Mouse (Mus musculus): ENCODE measurements around the gene Gm10521. TPM values are rescaled to one million over a fixed set of nuclear protein-coding genes. Genes with fewer than 3 reads are reported as not detected.

Gene Gm10521
- polyA plus RNA-seq, 1 experiment from 2014 or later, result not detected

DNA sequence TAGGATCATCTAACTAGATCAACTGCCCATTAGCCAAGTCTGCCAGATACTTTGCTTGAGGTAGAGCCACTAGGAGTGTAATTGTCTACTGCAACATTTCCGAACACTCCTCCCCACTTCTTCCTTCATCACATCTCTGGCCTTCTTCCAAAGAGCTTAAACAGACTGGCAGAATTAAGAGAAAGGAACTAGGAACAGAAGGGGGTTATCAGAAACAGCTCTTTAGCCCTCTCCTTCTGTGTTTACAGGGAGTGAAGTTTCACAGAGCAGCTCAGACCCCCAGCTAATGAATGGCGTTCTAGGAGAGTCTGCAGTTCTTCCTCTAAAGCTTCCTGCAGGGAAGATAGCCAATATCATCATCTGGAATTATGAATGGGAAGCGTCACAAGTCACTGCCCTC is 38.4 kb downstream of the Gm10521 start:
- H3K4me1 ChIP-seq (ENCODE audit: control insufficient read depth, insufficient read depth, low read length), result no peaks in the 10 kb centered on the region
- no peak overlapping the region for H3K4me2 ChIP-seq (replicated peaks; ENCODE audit: low read depth, low read length)
- no peaks in the 10 kb centered on the region for H3K36me3 ChIP-seq (ENCODE audit: control insufficient read depth, insufficient read depth, low read length)
- no peaks in the 10 kb centered on the region for H3K27me3 ChIP-seq (ENCODE audit: control insufficient read depth, insufficient read depth, low read length)
- ATAC-seq (ENCODE audit: insufficient number of reproducible peaks, insufficient read depth, low FRiP score, low read depth), result no peak
- no peak overlapping the region for H3K9ac ChIP-seq (replicated peaks; ENCODE audit: low read depth, low read length)
- no peaks in the 10 kb centered on the region for H3K9me3 ChIP-seq (ENCODE audit: control insufficient read depth, low read depth, low read length)
- no peak overlapping the region for H3K27ac ChIP-seq (ENCODE audit: low read length)
- 39% methylated on average over 3 of the region's 3 CpGs for WGBS
- H3K4me3 ChIP-seq (ENCODE audit: low read depth, low read length), result no peak overlapping the region

- ATAC-seq (ENCODE audit: insufficient number of reproducible peaks, insufficient read depth, low FRiP score, low read depth), result no peak
- Histone ChIP-seq H3K27ac (ENCODE audit: low read length) (no peak overlapping the region), H3K9me3 (ENCODE audit: control insufficient read depth, low read depth, low read length) (no peaks in the 10 kb centered on the region), H3K4me1 (ENCODE audit: control insufficient read depth, insufficient read depth, low read length) (no peaks in the 10 kb centered on the region), H3K9ac (replicated peaks; ENCODE audit: low read depth, low read length) (no peak overlapping the region), H3K4me3 (ENCODE audit: low read depth, low read length) (no peak overlapping the region), H3K4me2 (replicated peaks; ENCODE audit: low read depth, low read length) (no peak overlapping the region), H3K36me3 (ENCODE audit: control insufficient read depth, insufficient read depth, low read length) (no peaks in the 10 kb centered on the region), H3K27me3 (ENCODE audit: control insufficient read depth, insufficient read depth, low read length) (no peaks in the 10 kb centered on the region)
- WGBS, result 73% methylated on average over 14 of the region's 14 CpGs
Measured at GRCm38 (mm10) chr1:171938952-171939948, 43.8 kb downstream of the Gm10521 start.

- H3K36me3 ChIP-seq (ENCODE audit: control insufficient read depth, insufficient read depth, low read length), result no peaks in the 10 kb centered on the region
- no peaks in the 10 kb centered on the region for H3K27me3 ChIP-seq (ENCODE audit: control insufficient read depth, insufficient read depth, low read length)
- H3K4me1 ChIP-seq (ENCODE audit: control insufficient read depth, insufficient read depth, low read length), result no peaks in the 10 kb centered on the region
- no peak overlapping the region for H3K27ac ChIP-seq (ENCODE audit: low read length)
- H3K4me2 ChIP-seq (replicated peaks; ENCODE audit: low read depth, low read length), result no peak overlapping the region
- ATAC-seq (ENCODE audit: insufficient number of reproducible peaks, insufficient read depth, low FRiP score, low read depth), result no peak
- H3K4me3 ChIP-seq (ENCODE audit: low read depth, low read length), result no peak overlapping the region
- 70% methylated on average over 6 of the region's 6 CpGs for WGBS
- H3K9me3 ChIP-seq (ENCODE audit: control insufficient read depth, low read depth, low read length), result no peaks in the 10 kb centered on the region
- H3K9ac ChIP-seq (replicated peaks; ENCODE audit: low read depth, low read length), result no peak overlapping the region
Measured at GRCm38 (mm10) chr1:171940626-171941025, 45.2 kb downstream of the Gm10521 start.

DNA sequence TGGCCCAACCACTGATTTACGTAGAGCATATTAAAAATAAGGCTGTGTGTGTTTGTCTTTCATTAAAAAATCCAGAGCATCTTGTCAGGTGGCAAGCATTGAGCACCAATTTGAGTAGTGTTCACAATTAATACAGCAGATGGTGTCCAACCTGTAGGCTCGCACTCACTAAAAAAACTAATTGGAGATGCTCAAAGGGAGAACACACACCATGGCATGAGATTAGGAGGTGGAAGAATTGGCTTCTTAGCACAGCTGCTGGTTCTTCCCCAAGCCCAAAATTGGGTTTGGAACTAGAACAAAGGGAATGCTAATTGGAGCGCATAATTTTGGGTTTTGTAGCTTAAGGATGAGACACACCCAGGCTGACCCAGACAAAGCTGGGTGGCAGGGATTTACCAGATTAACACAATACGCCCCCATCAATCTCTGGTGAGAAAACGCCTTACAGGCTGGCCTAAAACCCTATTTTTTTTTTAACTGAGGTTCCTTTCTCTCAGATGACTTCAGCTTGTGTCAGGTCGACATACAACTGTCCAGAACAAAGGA is 51.1 kb downstream of the Gm10521 start:
- WGBS, result 80% methylated on average over 6 of the region's 6 CpGs
- no peaks in the 10 kb centered on the region for H3K27me3 ChIP-seq (ENCODE audit: control insufficient read depth, insufficient read depth, low read length)

More for the DNA sequence above, 51.1 kb downstream of the Gm10521 start:
- Histone ChIP-seq H3K36me3 (ENCODE audit: control insufficient read depth, insufficient read depth, low read length) (no peaks in the 10 kb centered on the region), H3K4me2 (replicated peaks; ENCODE audit: low read depth, low read length) (no peak overlapping the region), H3K27ac (ENCODE audit: low read length) (no peak overlapping the region), H3K9ac (replicated peaks; ENCODE audit: low read depth, low read length) (no peak overlapping the region), H3K4me1 (ENCODE audit: control insufficient read depth, insufficient read depth, low read length) (no peaks in the 10 kb centered on the region), H3K4me3 (ENCODE audit: low read depth, low read length) (no peak overlapping the region), H3K9me3 (ENCODE audit: control insufficient read depth, low read depth, low read length) (no peaks in the 10 kb centered on the region)
- ATAC-seq (ENCODE audit: insufficient number of reproducible peaks, insufficient read depth, low FRiP score, low read depth), result no peak

Other genes starting within 250 kb of the Gm10521 start
- gene Slamf7, start 242.6 kb upstream of the Gm10521 start, polyA plus RNA-seq (2014; fragmentation: Nextera tagmentation; extraction: Ambion mirVana), result 0.14 TPM in 1 of 2 replicates, not detected in the other
- 2.5 and 3.2 TPM in 2 replicates for gene Cd48, start 213.7 kb upstream of the Gm10521 start, polyA plus RNA-seq (2014; fragmentation: Nextera tagmentation; extraction: Ambion mirVana)
- 0.06 and 0.19 TPM in 2 replicates for gene Slamf1, start 128.5 kb upstream of the Gm10521 start, polyA plus RNA-seq (2014; fragmentation: Nextera tagmentation; extraction: Ambion mirVana)
- 1.1 and 2.1 TPM in 2 replicates for gene Cd84, start 56.0 kb upstream of the Gm10521 start, polyA plus RNA-seq (2014; fragmentation: Nextera tagmentation; extraction: Ambion mirVana)
- gene Slamf6, start 21.9 kb downstream of the Gm10521 start, polyA plus RNA-seq (2014; fragmentation: Nextera tagmentation; extraction: Ambion mirVana), result 0.17 TPM in 1 of 2 replicates, not detected in the other
- 17.1 and 18.4 TPM in 2 replicates for gene Vangl2, start 132.8 kb downstream of the Gm10521 start, polyA plus RNA-seq (2014; fragmentation: Nextera tagmentation; extraction: Ambion mirVana)
- not detected in 2 replicates for gene Nhlh1, start 161.9 kb downstream of the Gm10521 start, polyA plus RNA-seq (2014; fragmentation: Nextera tagmentation; extraction: Ambion mirVana)
- gene Copa, start 186.9 kb downstream of the Gm10521 start, polyA plus RNA-seq (2014; fragmentation: Nextera tagmentation; extraction: Ambion mirVana), result 182 and 195 TPM in 2 replicates
- 139 and 140 TPM in 2 replicates for gene Ncstn, start 187.1 kb downstream of the Gm10521 start, polyA plus RNA-seq (2014; fragmentation: Nextera tagmentation; extraction: Ambion mirVana)
- 125 and 135 TPM in 2 replicates for gene Pex19, start 231.1 kb downstream of the Gm10521 start, polyA plus RNA-seq (2014; fragmentation: Nextera tagmentation; extraction: Ambion mirVana)

All from stomach, embryonic 14.5 days (tissue).